Mouse (Mus musculus): ENCODE results near the gene Sv2b. TPM values are rescaled to one million over a fixed set of nuclear protein-coding genes. Genes with fewer than 3 reads are reported as not detected.

Sv2b gene
- polyA plus RNA-seq, 1 experiment from 2014 or later, result 0.11 TPM

DNA sequence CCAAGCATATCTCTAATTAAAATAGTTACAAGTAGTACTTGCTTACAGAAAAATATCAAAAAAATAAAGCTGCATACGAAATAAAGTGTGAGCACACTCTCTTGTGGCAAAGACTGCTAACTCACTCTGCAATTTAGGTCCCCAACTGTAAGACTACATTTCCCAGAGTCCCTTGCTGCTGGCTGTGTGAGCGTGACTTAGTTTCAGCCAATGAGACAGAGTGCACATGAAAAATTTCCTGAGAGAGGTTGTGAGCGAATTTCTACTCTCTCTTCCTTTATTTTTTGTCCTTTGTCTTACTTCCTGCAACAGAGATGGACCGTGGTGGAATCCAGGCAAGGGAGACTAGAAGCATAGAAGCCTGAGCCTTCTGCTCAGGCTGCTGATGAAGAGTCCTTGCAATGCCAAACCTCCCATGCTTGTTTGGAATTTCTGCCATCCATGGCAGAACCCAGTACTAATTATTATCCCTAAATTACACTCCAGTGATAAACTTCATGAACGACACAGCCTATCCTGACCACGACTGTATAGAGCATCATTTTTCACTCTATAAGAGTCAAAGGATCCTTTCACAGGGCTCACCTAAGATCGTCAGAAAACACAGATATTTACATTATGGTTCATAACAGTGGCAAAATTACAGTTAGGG is 190.9 kb downstream of the Sv2b start:
- H3K27ac ChIP-seq (ENCODE audit: low read depth, low read length), result no peak overlapping the region
- H3K36me3 ChIP-seq (ENCODE audit: control insufficient read depth, insufficient read depth, low read length), result no peaks in the 10 kb centered on the region
- no peaks in the 10 kb centered on the region for H3K27me3 ChIP-seq (replicated peaks; ENCODE audit: control insufficient read depth, insufficient read depth, low read length)
- DNase-seq (ENCODE audit: low spot score) (no peak), ATAC-seq (replicated peaks; ENCODE audit: low FRiP score) (peak; percentile 80)
- 0 out of 2 replicates have a peak overlapping the region, but pooled peaks have one; percentile 1 for H3K4me3 ChIP-seq (ENCODE audit: low read depth, low read length)
- WGBS, result 36% methylated on average over 7 of the region's 7 CpGs
- H3K9ac ChIP-seq (ENCODE audit: low read depth, low read length), result no peak overlapping the region
- H3K4me1 ChIP-seq (replicated peaks; ENCODE audit: control insufficient read depth, insufficient read depth, low read length), result no peaks in the 10 kb centered on the region
- H3K9me3 ChIP-seq (ENCODE audit: control insufficient read depth, low read length), result no peaks in the 10 kb centered on the region
- peak overlapping the region; percentile 36 for H3K4me2 ChIP-seq

DNA sequence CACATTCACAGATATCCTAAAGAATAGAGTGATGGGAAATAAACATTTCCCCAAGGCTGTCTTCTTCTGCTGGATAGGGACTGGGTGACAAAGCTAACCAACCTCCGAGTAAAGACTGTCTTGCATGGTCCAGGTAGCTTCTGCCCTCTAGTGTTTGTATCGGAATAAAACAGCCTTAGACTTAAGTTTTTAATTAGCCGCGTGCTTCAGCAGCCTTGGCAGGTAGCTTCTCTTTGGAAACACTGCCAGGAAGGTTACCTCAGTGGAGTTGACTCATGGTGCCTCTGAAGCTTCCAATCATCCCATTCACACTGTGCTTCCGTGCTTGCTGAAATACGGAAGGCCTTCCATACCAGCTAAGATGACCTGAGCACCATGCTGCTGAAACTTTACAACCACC is 198.4 kb downstream of the Sv2b start:
- DNase-seq (ENCODE audit: low spot score) (no peak), ATAC-seq (replicated peaks; ENCODE audit: low FRiP score) (no peak)
- Histone ChIP-seq H3K4me1 (replicated peaks; ENCODE audit: control insufficient read depth, insufficient read depth, low read length) (no peaks in the 10 kb centered on the region), H3K36me3 (ENCODE audit: control insufficient read depth, insufficient read depth, low read length) (no peaks in the 10 kb centered on the region), H3K4me3 (ENCODE audit: low read depth, low read length) (no peak overlapping the region), H3K4me2 (no peak overlapping the region), H3K9me3 (ENCODE audit: control insufficient read depth, low read length) (no peaks in the 10 kb centered on the region), H3K27ac (ENCODE audit: low read depth, low read length) (no peak overlapping the region), H3K9ac (ENCODE audit: low read depth, low read length) (no peak overlapping the region), H3K27me3 (replicated peaks; ENCODE audit: control insufficient read depth, insufficient read depth, low read length) (no peaks in the 10 kb centered on the region)
- WGBS, result 11% methylated on average over 6 of the region's 6 CpGs

DNA sequence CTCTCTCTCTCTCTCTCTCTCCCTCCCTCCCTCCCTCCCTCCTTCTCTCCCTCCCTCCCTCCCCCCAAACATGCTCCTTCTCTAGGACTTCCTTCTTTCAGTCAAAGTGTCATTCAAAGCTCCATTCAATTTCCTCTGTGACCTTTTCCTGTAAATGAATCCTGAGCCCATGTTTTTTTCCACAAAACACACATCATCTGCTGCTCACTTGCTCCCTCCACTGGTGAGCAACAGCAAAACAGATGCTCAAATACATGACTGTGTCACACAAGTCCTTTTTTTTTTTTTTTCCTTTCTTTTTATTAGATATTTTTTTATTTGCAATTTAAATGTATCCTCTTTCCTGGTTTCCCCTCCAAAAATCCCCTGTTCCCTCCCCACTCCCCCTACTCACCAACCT is 201.6 kb downstream of the Sv2b start:
- H3K4me2 ChIP-seq, result no peak overlapping the region
- no peaks in the 10 kb centered on the region for H3K4me1 ChIP-seq (replicated peaks; ENCODE audit: control insufficient read depth, insufficient read depth, low read length)
- DNase-seq (ENCODE audit: low spot score) (no peak), ATAC-seq (replicated peaks; ENCODE audit: low FRiP score) (no peak)
- no peaks in the 10 kb centered on the region for H3K27me3 ChIP-seq (replicated peaks; ENCODE audit: control insufficient read depth, insufficient read depth, low read length)
- H3K27ac ChIP-seq (ENCODE audit: low read depth, low read length), result no peak overlapping the region
- no peaks in the 10 kb centered on the region for H3K9me3 ChIP-seq (ENCODE audit: control insufficient read depth, low read length)
- H3K4me3 ChIP-seq (ENCODE audit: low read depth, low read length), result no peak overlapping the region
- no peaks in the 10 kb centered on the region for H3K36me3 ChIP-seq (ENCODE audit: control insufficient read depth, insufficient read depth, low read length)
- no peak overlapping the region for H3K9ac ChIP-seq (ENCODE audit: low read depth, low read length)

DNA sequence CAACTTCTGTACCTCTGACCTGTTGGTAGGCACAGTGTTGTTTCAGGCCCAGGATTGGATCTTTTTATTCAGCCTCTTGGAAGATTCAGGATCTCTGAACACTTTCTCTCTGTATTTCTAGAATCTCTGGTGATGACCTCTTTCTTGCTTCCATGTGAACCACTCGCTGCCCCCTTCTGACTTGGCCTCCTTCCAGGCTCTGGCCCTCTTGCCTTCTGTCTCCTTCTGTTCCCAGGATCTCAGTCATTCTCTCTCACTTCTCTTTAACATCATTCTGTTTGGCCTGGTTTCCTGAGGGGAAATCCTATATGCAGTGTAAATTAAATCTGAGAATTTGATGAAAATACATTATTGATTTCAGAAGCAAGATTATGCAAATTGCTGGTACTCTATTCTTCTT is 205.2 kb downstream of the Sv2b start:
- Histone ChIP-seq H3K4me1 (replicated peaks; ENCODE audit: control insufficient read depth, insufficient read depth, low read length) (no peaks in the 10 kb centered on the region), H3K36me3 (ENCODE audit: control insufficient read depth, insufficient read depth, low read length) (no peaks in the 10 kb centered on the region), H3K4me2 (no peak overlapping the region), H3K9me3 (ENCODE audit: control insufficient read depth, low read length) (no peaks in the 10 kb centered on the region), H3K27ac (ENCODE audit: low read depth, low read length) (no peak overlapping the region), H3K4me3 (ENCODE audit: low read depth, low read length) (no peak overlapping the region), H3K9ac (ENCODE audit: low read depth, low read length) (no peak overlapping the region), H3K27me3 (replicated peaks; ENCODE audit: control insufficient read depth, insufficient read depth, low read length) (no peaks in the 10 kb centered on the region)
- ATAC-seq (replicated peaks; ENCODE audit: low FRiP score), result no peak
- WGBS, result 71% methylated on average over 1 of the region's 1 CpGs
- no peak for DNase-seq (ENCODE audit: low spot score)

DNA sequence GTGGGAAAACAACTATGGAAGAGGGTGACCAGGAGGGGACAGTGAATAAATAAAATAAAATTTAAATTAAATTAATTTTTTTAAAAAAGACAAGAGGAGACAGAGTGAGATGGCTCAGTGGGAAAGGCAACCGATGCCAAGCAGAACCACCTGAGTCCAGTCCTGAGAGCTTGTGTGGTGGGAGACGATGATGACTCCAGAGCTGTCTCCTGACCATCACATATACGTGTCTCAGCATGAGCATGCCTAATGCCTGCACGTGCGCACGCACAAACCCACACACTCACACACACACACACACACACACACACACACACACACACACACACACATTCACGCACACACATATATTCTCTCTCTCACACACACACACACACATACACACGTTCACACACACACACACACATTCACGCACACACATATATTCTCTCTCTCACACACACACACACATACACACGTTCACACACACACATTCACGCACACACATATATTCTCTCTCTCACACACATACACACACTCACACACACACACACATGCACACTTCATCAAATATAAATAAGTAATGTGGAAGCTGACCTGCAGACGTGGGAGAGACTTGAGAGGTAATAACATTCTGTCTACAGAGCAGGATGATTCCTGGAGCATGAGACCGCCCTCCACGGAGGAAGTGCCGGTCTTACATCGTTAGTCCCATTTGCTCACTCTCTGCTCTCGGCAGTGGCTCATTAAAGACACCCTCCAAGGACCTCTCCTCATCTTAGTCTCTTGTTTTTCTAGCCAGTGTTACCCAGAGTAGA is 206.3 kb downstream of the Sv2b start:
- no peak overlapping the region for H3K4me2 ChIP-seq
- no peak overlapping the region for H3K4me3 ChIP-seq (ENCODE audit: low read depth, low read length)
- H3K36me3 ChIP-seq (ENCODE audit: control insufficient read depth, insufficient read depth, low read length), result no peaks in the 10 kb centered on the region
- no peak overlapping the region for H3K27ac ChIP-seq (ENCODE audit: low read depth, low read length)
- H3K27me3 ChIP-seq (replicated peaks; ENCODE audit: control insufficient read depth, insufficient read depth, low read length), result no peaks in the 10 kb centered on the region
- no peak for ATAC-seq (replicated peaks; ENCODE audit: low FRiP score)
- H3K9ac ChIP-seq (ENCODE audit: low read depth, low read length), result no peak overlapping the region
- 80% methylated on average over 17 of the region's 17 CpGs for WGBS
- H3K4me1 ChIP-seq (replicated peaks; ENCODE audit: control insufficient read depth, insufficient read depth, low read length), result no peaks in the 10 kb centered on the region
- H3K9me3 ChIP-seq (ENCODE audit: control insufficient read depth, low read length), result no peaks in the 10 kb centered on the region
- no peak for DNase-seq (ENCODE audit: low spot score)

DNA sequence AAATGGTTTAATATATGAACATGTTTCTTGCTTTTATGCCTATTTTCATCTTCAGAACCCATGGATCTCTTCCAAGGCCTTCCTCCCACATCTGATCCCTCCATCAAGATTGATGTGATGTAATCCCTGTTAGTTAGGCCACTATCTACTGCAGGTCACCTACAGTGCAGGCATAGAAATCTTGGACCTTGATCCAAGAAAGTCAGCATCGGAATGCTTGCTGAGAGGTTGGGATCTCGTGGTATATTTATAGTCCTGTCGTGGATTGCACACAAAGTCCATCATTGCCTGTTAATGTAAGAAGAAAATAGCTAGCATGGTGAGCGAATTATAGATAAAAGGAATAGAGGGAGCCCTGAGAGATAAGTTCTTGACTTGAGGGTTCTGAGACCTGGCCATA is 223.6 kb downstream of the Sv2b start:
- ATAC-seq (replicated peaks; ENCODE audit: low FRiP score), result no peak
- no peaks in the 10 kb centered on the region for H3K27me3 ChIP-seq (replicated peaks; ENCODE audit: control insufficient read depth, insufficient read depth, low read length)
- DNase-seq (ENCODE audit: low spot score), result no peak
- H3K4me1 ChIP-seq (replicated peaks; ENCODE audit: control insufficient read depth, insufficient read depth, low read length), result no peaks in the 10 kb centered on the region
- H3K9ac ChIP-seq (ENCODE audit: low read depth, low read length), result no peak overlapping the region
- H3K4me3 ChIP-seq (ENCODE audit: low read depth, low read length), result no peak overlapping the region
- no peak overlapping the region for H3K4me2 ChIP-seq
- 76% methylated on average over 4 of the region's 4 CpGs for WGBS
- no peaks in the 10 kb centered on the region for H3K36me3 ChIP-seq (ENCODE audit: control insufficient read depth, insufficient read depth, low read length)
- H3K27ac ChIP-seq (ENCODE audit: low read depth, low read length), result no peak overlapping the region
- no peaks in the 10 kb centered on the region for H3K9me3 ChIP-seq (ENCODE audit: control insufficient read depth, low read length)

DNA sequence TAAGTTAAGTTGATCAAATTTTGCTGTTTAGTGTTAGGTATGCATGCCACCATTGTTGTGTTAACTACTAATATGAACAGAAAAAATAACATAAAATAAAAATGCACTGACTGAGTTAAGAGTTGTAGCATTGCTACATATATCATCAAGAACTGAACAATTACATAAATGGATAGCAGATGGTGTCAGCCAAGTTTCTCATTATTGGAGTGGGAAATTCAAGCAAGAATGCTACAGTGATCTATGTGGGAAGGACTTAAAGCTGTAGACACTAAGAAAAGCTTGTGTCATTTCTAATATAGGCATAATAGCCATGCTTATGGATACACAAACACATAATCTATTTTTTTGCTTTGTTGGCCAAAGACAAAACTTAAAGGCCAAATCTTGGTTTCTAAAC is 228.9 kb downstream of the Sv2b start:
- DNase-seq (ENCODE audit: low spot score) (no peak), ATAC-seq (replicated peaks; ENCODE audit: low FRiP score) (no peak)
- H3K27ac ChIP-seq (ENCODE audit: low read depth, low read length), result no peak overlapping the region
- no peaks in the 10 kb centered on the region for H3K27me3 ChIP-seq (replicated peaks; ENCODE audit: control insufficient read depth, insufficient read depth, low read length)
- no peaks in the 10 kb centered on the region for H3K9me3 ChIP-seq (ENCODE audit: control insufficient read depth, low read length)
- no peaks in the 10 kb centered on the region for H3K4me1 ChIP-seq (replicated peaks; ENCODE audit: control insufficient read depth, insufficient read depth, low read length)
- no peak overlapping the region for H3K9ac ChIP-seq (ENCODE audit: low read depth, low read length)
- no peak overlapping the region for H3K4me3 ChIP-seq (ENCODE audit: low read depth, low read length)
- H3K4me2 ChIP-seq, result no peak overlapping the region
- H3K36me3 ChIP-seq (ENCODE audit: control insufficient read depth, insufficient read depth, low read length), result no peaks in the 10 kb centered on the region

DNA sequence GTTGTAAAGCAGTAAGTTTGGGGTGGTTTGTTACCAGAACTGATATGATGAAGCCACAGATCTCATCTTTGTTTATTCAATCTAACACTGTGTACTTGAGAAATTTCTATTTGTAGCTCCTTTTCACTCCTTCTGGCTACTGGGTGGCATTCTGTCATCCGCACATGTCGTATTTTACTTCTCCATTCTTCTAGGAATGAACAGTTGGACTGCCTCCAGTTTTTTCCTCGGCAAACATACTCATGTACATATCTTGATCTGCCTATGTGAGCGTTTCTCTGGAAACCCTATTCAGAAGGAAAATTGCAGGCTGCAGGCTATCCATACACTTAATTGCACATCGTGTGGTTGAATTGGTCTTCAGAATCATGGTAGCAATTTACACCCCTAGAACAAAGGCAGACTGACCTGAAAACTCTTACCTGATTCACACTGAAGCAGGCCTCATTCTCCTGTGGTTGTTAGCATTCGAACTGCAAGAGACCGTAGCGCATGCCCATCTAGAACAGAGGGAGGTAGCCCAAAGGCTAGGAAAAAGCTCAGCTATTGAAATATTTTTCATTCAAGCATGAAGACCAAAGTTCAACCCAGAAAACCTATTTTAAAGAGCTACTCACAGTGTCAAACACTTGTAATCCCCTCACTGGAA is 231.4 kb downstream of the Sv2b start:
- Histone ChIP-seq H3K4me1 (replicated peaks; ENCODE audit: control insufficient read depth, insufficient read depth, low read length) (no peaks in the 10 kb centered on the region), H3K9me3 (ENCODE audit: control insufficient read depth, low read length) (no peaks in the 10 kb centered on the region), H3K27me3 (replicated peaks; ENCODE audit: control insufficient read depth, insufficient read depth, low read length) (no peaks in the 10 kb centered on the region), H3K36me3 (ENCODE audit: control insufficient read depth, insufficient read depth, low read length) (no peaks in the 10 kb centered on the region), H3K9ac (ENCODE audit: low read depth, low read length) (no peak overlapping the region), H3K4me3 (ENCODE audit: low read depth, low read length) (no peak overlapping the region), H3K27ac (ENCODE audit: low read depth, low read length) (no peak overlapping the region), H3K4me2 (no peak overlapping the region)
- DNase-seq (ENCODE audit: low spot score) (no peak), ATAC-seq (replicated peaks; ENCODE audit: low FRiP score) (no peak)
- WGBS, result 87% methylated on average over 8 of the region's 8 CpGs

Measured in liver, embryonic 11.5 days (tissue).